Mouse (Mus musculus) spleen, postnatal 36 days (tissue): Measurements from ENCODE around the gene Mrgprg.

Experiments used
- DNase-seq, 2 experiments: peaks; one replicate each; pipeline ENCODE4 v3.0.0; 2022; ENCODE audit warnings: low spot score in 2 of 2, mixed read lengths in 1 of 2

The Mrgprg gene

GRCm38 (mm10) chr7:143766893-143767292 lies at the start of gene Mrgprg:
Gene Mrgprg (minus strand): TSS chr7:143766993.
- no peak for DNase-seq

GRCm38 (mm10) chr7:143808909-143809308 lies 42.1 kb upstream of the Mrgprg start:
- DNase-seq, result no peak

GRCm38 (mm10) chr7:143805199-143805624 lies 38.4 kb upstream of the Mrgprg start:
- DNase-seq, result no peak

- no peak for DNase-seq
Measured at GRCm38 (mm10) chr7:143801195-143802065, 34.6 kb upstream of the Mrgprg start.

GRCm38 (mm10) chr7:143800770-143801169 lies 34.0 kb upstream of the Mrgprg start:
- DNase-seq, result no peak

- no peak for DNase-seq
Measured at GRCm38 (mm10) chr7:143798783-143799182, 32.0 kb upstream of the Mrgprg start.

GRCm38 (mm10) chr7:143793121-143793520 lies 26.3 kb upstream of the Mrgprg start:
- DNase-seq, result peak; percentile 73 to 76

GRCm38 (mm10) chr7:143792336-143792985 lies 25.7 kb upstream of the Mrgprg start:
- DNase-seq, result no peak

GRCm38 (mm10) chr7:143783996-143784829 lies 17.4 kb upstream of the Mrgprg start, which contains the start of gene Mrgpre:
Gene Mrgpre (minus strand): TSS chr7:143784500.
- DNase-seq, result peak; percentile 69 to 75

GRCm38 (mm10) chr7:143783378-143783995 lies 16.7 kb upstream of the Mrgprg start:
- DNase-seq, result no peak

GRCm38 (mm10) chr7:143777375-143777774 lies 10.6 kb upstream of the Mrgprg start:
- no peak for DNase-seq

GRCm38 (mm10) chr7:143776137-143776536 lies 9.3 kb upstream of the Mrgprg start:
- DNase-seq, result no peak

- no peak for DNase-seq
Measured at GRCm38 (mm10) chr7:143769461-143769860, 2.7 kb upstream of the Mrgprg start.

GRCm38 (mm10) chr7:143768267-143768666 lies 1.5 kb upstream of the Mrgprg start:
- no peak for DNase-seq

GRCm38 (mm10) chr7:143764876-143765530 lies 1.8 kb downstream of the Mrgprg start:
- DNase-seq, result no peak

GRCm38 (mm10) chr7:143763794-143764193 lies 3.0 kb downstream of the Mrgprg start:
- no peak for DNase-seq

- DNase-seq, result no peak
Measured at GRCm38 (mm10) chr7:143758956-143759355, 7.8 kb downstream of the Mrgprg start.

GRCm38 (mm10) chr7:143757696-143758095 lies 9.1 kb downstream of the Mrgprg start:
- DNase-seq, result no peak

GRCm38 (mm10) chr7:143757027-143757390 lies 9.8 kb downstream of the Mrgprg start:
- peak; percentile 79 to 84 for DNase-seq

- DNase-seq, result no peak
Measured at GRCm38 (mm10) chr7:143756125-143757026, 10.4 kb downstream of the Mrgprg start, which contains the start of gene Osbpl5. Gene Osbpl5 (minus strand): TSS chr7:143756985.
